Mouse (Mus musculus): ENCODE measurements around the gene Atp5s. TPM values are rescaled to one million over a fixed set of nuclear protein-coding genes. Genes with fewer than 3 reads are reported as not detected.

The Atp5s gene
- polyA plus RNA-seq, 1 experiment from 2014 or later: 18.0 TPM

GRCm38 (mm10) chr12:69781935-69782650 lies 57.3 kb downstream of the Atp5s start:
- ATAC-seq (ENCODE audit: low FRiP score) (no peak), DNase-seq (ENCODE audit: low spot score, missing footprints) (no peak)
- WGBS: 84% methylated on average over 10 of the region's 10 CpGs
- no peak overlapping the region for H3K4me3 ChIP-seq (ENCODE audit: low read depth, low read length)
- H3K9ac ChIP-seq (ENCODE audit: low read length): no peak overlapping the region
- H3K4me2 ChIP-seq: no peak overlapping the region
- no peaks in the 10 kb centered on the region for H3K27me3 ChIP-seq (ENCODE audit: control insufficient read depth, insufficient read depth, low read length)
- no peak overlapping the region for H3K27ac ChIP-seq (ENCODE audit: low read depth, low read length)
- no peaks in the 10 kb centered on the region for H3K9me3 ChIP-seq (ENCODE audit: control insufficient read depth, low read length)
- no peaks in the 10 kb centered on the region for H3K4me1 ChIP-seq (ENCODE audit: control insufficient read depth, insufficient read depth, low read length)
- H3K36me3 ChIP-seq (ENCODE audit: control insufficient read depth, insufficient read depth, low read length): no peaks in the 10 kb centered on the region

DNA sequence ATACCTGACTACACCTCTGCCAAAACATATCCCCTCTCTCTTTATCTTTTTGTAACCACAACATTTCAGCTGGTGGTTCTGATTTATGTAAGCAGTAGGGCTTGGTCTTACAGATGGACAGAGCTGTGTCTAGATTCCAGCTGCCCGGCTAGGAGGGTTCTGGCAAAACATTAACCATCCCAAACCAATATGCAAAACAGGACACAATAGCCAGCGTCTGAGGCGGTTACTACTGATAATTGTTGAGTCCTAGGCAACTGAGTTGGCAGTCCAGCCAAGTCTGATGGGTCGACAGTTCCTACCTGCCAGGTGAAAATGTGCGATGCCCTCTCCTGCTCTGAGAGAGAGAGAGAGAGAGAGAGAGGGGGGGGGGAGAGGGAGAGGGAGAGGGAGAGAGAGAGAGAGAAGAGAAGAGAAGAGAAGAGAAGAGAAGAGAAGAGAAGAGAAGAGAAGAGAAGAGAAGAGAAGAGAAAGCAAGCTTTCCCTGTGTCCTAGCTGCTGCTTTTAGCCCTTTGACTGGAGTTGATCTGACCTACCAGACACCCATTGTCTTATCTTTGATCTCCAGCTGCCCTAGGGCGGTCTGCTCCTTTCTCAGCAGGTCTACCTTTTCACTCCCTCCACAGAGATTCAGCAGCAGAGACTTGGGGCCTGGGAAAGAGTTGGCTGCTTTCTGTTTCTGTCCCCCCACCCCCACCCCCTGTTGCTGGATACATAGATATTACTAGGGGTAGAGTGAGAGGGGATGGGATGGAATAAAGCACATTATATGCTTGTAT lies 58.7 kb downstream of the Atp5s start:
- Histone ChIP-seq H3K27ac (ENCODE audit: low read depth, low read length) (no peak overlapping the region), H3K36me3 (ENCODE audit: control insufficient read depth, insufficient read depth, low read length) (no peaks in the 10 kb centered on the region), H3K4me3 (ENCODE audit: low read depth, low read length) (no peak overlapping the region), H3K4me2 (no peak overlapping the region), H3K27me3 (ENCODE audit: control insufficient read depth, insufficient read depth, low read length) (no peaks in the 10 kb centered on the region), H3K9me3 (ENCODE audit: control insufficient read depth, low read length) (no peaks in the 10 kb centered on the region), H3K9ac (ENCODE audit: low read length) (no peak overlapping the region), H3K4me1 (ENCODE audit: control insufficient read depth, insufficient read depth, low read length) (no peaks in the 10 kb centered on the region)
- no peak for ATAC-seq (ENCODE audit: low FRiP score)
- WGBS: 56% methylated on average over 6 of the region's 6 CpGs
- no peak for DNase-seq (ENCODE audit: low spot score, missing footprints)

GRCm38 (mm10) chr12:69785471-69785870 lies 60.7 kb downstream of the Atp5s start:
- Histone ChIP-seq H3K4me2 (no peak overlapping the region), H3K4me1 (ENCODE audit: control insufficient read depth, insufficient read depth, low read length) (no peaks in the 10 kb centered on the region), H3K36me3 (ENCODE audit: control insufficient read depth, insufficient read depth, low read length) (no peaks in the 10 kb centered on the region), H3K27ac (ENCODE audit: low read depth, low read length) (no peak overlapping the region), H3K9me3 (ENCODE audit: control insufficient read depth, low read length) (no peaks in the 10 kb centered on the region), H3K27me3 (ENCODE audit: control insufficient read depth, insufficient read depth, low read length) (0 out of 2 replicates have a peak, but pooled peaks cover 2% of the 10 kb centered on the region), H3K9ac (ENCODE audit: low read length) (no peak overlapping the region), H3K4me3 (ENCODE audit: low read depth, low read length) (no peak overlapping the region)
- 91% methylated on average over 9 of the region's 9 CpGs for WGBS
- ATAC-seq (ENCODE audit: low FRiP score) (no peak), DNase-seq (ENCODE audit: low spot score, missing footprints) (no peak)

DNA sequence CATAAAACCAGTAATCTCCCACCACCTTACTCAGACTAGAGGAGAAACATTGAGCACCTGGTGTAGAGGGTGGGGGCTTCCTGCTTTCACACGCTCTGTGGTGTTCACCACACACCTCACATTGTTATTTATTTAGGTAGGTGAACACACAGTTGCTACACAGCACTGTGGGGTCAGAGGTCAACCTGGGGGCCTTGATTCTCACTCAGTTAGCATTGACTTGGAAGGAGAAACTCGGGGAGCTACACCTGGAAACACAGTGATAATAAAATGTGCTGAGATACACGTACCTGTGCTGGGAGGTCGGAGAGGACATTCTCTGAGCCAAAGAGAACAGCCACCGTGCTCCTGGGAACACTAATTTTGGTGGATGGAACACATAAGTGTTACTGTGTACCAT lies 63.6 kb downstream of the Atp5s start:
- Histone ChIP-seq H3K4me2 (no peak overlapping the region), H3K27me3 (ENCODE audit: control insufficient read depth, insufficient read depth, low read length) (0 out of 2 replicates have a peak, but pooled peaks cover 2% of the 10 kb centered on the region), H3K36me3 (ENCODE audit: control insufficient read depth, insufficient read depth, low read length) (no peaks in the 10 kb centered on the region), H3K9me3 (ENCODE audit: control insufficient read depth, low read length) (no peaks in the 10 kb centered on the region), H3K4me3 (ENCODE audit: low read depth, low read length) (no peak overlapping the region), H3K9ac (ENCODE audit: low read length) (no peak overlapping the region), H3K27ac (ENCODE audit: low read depth, low read length) (no peak overlapping the region), H3K4me1 (ENCODE audit: control insufficient read depth, insufficient read depth, low read length) (peaks cover 6% of the 10 kb centered on the region)
- ATAC-seq (ENCODE audit: low FRiP score) (no peak), DNase-seq (ENCODE audit: low spot score, missing footprints) (no peak)
- 93% methylated on average over 5 of the region's 5 CpGs for WGBS

DNA sequence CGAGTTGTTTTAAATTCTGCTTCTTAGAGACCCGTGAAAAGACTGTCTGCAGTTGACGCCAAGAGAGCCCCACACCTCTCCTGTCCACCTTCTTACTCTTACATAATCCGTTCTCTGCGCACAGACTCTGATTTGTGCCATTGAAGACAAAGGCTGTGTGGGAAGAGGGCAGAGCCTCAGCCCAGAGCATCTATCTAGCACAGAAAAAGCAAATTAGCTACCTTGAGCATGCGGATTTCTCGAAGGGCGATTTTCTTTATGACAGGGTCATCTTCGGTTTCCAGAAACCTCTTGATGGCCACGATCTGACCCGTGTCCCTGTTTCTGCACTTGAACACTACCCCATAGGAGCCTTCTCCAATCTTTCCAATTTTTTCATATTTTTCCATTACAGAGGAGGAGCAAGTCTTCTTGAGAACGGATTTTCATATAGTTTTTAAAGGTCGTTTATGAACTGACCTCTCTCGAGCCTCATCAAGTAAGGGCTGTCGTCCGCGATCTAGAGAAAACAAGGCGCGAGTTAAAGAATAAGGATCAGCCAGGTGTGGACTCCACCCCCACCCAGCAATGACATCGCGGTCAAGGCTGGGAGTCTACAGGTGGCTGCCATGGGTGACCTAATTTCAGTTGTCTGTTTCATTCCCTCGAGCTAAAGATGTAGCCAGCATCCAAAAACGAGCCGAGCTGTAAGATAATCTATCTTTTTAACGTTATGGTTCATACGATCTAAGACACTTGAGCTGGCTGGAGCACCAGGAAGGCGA lies 65.2 kb downstream of the Atp5s start:
- Histone ChIP-seq H3K9ac (ENCODE audit: low read length) (peak overlapping the region; percentile 62), H3K4me3 (ENCODE audit: low read depth, low read length) (peak overlapping the region; percentile 53), H3K4me1 (ENCODE audit: control insufficient read depth, insufficient read depth, low read length) (peaks cover 6% of the 10 kb centered on the region), H3K9me3 (ENCODE audit: control insufficient read depth, low read length) (no peaks in the 10 kb centered on the region), H3K27me3 (ENCODE audit: control insufficient read depth, insufficient read depth, low read length) (0 out of 2 replicates have a peak, but pooled peaks cover 2% of the 10 kb centered on the region), H3K4me2 (peak overlapping the region; percentile 96), H3K27ac (ENCODE audit: low read depth, low read length) (no peak overlapping the region), H3K36me3 (ENCODE audit: control insufficient read depth, insufficient read depth, low read length) (no peaks in the 10 kb centered on the region)
- WGBS: 32% methylated on average over 27 of the region's 27 CpGs
- DNase-seq (ENCODE audit: low spot score, missing footprints) (peak; percentile 84), ATAC-seq (ENCODE audit: low FRiP score) (peak; percentile 18; the same call in 1 of the 2 replicates)

DNA sequence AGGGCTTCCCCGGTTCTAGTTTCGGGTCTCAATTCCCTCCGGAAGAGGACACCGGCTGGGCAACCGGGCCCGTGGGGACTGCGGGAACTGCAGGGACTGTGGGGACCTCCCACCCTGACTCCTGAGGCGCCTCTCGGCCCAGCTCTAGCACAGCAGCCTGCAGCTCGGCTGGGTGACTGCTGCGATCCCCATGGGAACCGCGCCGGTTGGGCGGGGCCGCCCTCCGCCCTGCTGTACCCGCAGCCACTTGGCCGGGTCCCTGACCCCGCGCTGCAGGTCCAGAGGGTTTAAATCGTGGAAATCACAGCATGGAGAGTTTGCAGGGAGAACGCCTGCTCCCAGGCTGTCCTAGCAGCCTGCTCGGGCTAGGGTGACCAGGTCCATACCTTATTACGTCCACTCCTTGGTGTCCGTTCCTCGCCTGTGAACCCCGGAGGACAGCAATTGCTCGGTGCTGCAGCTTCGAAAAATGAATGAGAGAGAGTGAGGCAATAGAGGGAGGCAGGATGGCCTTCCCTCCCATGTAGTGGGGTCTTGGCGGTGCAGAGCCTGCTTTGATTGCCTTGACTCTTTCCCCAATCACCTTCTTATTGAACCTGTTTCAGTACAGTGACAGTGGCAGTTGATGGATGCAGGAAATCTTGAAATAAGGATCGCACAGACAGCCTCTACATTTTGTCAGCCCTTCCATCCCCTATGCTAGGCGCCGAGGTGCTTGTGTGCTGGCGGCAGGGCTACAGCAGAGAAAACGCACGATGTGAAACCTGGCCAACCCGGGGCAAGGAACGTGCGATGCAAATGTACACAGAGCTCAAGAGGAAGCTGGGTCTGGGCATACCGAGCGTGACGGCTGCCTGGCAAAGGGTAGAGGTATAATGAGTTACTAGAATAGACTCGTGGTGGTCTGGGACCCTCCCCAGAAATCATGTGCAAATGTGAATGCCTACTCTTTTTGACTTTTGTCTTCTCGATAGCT lies 66.1 kb downstream of the Atp5s start, which contains the start of gene Cdkl1:
Gene Cdkl1 (minus strand): TSS at position 738 of the 976 bp plus-strand sequence.
- ATAC-seq (ENCODE audit: low FRiP score): peak; percentile 93
- Histone ChIP-seq H3K27me3 (ENCODE audit: control insufficient read depth, insufficient read depth, low read length) (0 out of 2 replicates have a peak, but pooled peaks cover 2% of the 10 kb centered on the region), H3K4me3 (ENCODE audit: low read depth, low read length) (peak within 1 kb of the TSS; percentile 53), H3K9ac (ENCODE audit: low read length) (peak within 1 kb of the TSS; percentile 62), H3K36me3 (ENCODE audit: control insufficient read depth, insufficient read depth, low read length) (no peaks in the 10 kb centered on the region), H3K4me2 (peak within 1 kb of the TSS; percentile 96), H3K27ac (ENCODE audit: low read depth, low read length) (no peak within 1 kb of the TSS), H3K9me3 (ENCODE audit: control insufficient read depth, low read length) (no peaks in the 10 kb centered on the region), H3K4me1 (ENCODE audit: control insufficient read depth, insufficient read depth, low read length) (peaks cover 6% of the 10 kb centered on the region)
- 2% methylated on average over 45 of the region's 45 CpGs for WGBS
- peak; percentile 95 for DNase-seq (ENCODE audit: low spot score, missing footprints)

Measured in midbrain, embryonic 11.5 days (tissue).